Mouse (Mus musculus) hindbrain, embryonic 14.5 days (tissue): ENCODE results near the gene Nxpe3. TPM values are rescaled to one million over a fixed set of nuclear protein-coding genes. Genes with fewer than 3 reads are reported as not detected.

Experiments
- ATAC-seq: fragments of 200-750 bp; cut with Nextera tagmentation; 2 replicates; pipeline ENCODE4 v1.8.0; 2017; ENCODE audit warnings: moderate number of reproducible peaks, mild to moderate bottlenecking, moderate TSS enrichment, moderate library complexity; ENCODE audit not compliant: low FRiP score
- DNase-seq: peaks from one replicate; pipeline ENCODE4 v3.0.0-alpha.2; 2015; ENCODE audit warnings: low spot score
- H3K27ac ChIP-seq: fragments of 300-500 bp; sonication (generic); 2 replicates; pipeline ENCODE4 v1.5.1; 2014; ENCODE audit warnings: mild to moderate bottlenecking, moderate library complexity
- H3K27me3 ChIP-seq: fragments of 300-500 bp; sonication (generic); 2 replicates; pipeline ENCODE4 v1.6.1; 2014; ENCODE audit warnings: mild to moderate bottlenecking, low read length, mixed read lengths; ENCODE audit not compliant: control insufficient read depth, insufficient read depth
- H3K36me3 ChIP-seq: fragments of 300-500 bp; sonication (generic); replicated peaks from 2 replicates; pipeline ENCODE4 v1.6.1; 2014; ENCODE audit not compliant: control insufficient read depth, insufficient read depth
- H3K4me1 ChIP-seq: fragments of 300-500 bp; sonication (generic); replicated peaks from 2 replicates; pipeline ENCODE4 v1.6.1; 2014; ENCODE audit warnings: antibody characterized with exemption, low read length, mixed read lengths; ENCODE audit not compliant: control insufficient read depth, insufficient read depth
- H3K4me2 ChIP-seq: fragments of 300-500 bp; sonication (generic); replicated peaks from 2 replicates; pipeline ENCODE4 v1.6.1; 2014; ENCODE audit warnings: mild to moderate bottlenecking, moderate library complexity
- H3K4me3 ChIP-seq: fragments of 300-500 bp; sonication (generic); replicated peaks from 2 replicates; pipeline ENCODE4 v1.5.1; 2014; ENCODE audit warnings: mild to moderate bottlenecking, low read length
- H3K9ac ChIP-seq: fragments of 300-500 bp; sonication (generic); 2 replicates; pipeline ENCODE4 v1.6.1; 2014
- H3K9me3 ChIP-seq: fragments of 300-500 bp; sonication (generic); 2 replicates; pipeline ENCODE4 v1.6.1; 2016; ENCODE audit warnings: low read length; ENCODE audit not compliant: control insufficient read depth
- WGBS: fragments of 180-500 bp; shearing (Covaris S2); extraction: QIAGEN DNeasy Blood & Tissue Kit; methylation state at CpG from one replicate; pipeline ENCODE4 v1.1.7; 2014; 5-methylcytosine and 5-hydroxymethylcytosine counted together
- polyA plus RNA-seq: library from polyadenylated mRNA; unstranded; fragments of >200 nt; fragmentation: Nextera tagmentation; extraction: Ambion mirVana; gene quantifications from 2 replicates; pipeline ENCODE4 v1.2.1, GENCODE M21; 2014

Nxpe3 gene
- polyA plus RNA-seq, 1 experiment from 2014 or later = 1.3 TPM

DNA sequence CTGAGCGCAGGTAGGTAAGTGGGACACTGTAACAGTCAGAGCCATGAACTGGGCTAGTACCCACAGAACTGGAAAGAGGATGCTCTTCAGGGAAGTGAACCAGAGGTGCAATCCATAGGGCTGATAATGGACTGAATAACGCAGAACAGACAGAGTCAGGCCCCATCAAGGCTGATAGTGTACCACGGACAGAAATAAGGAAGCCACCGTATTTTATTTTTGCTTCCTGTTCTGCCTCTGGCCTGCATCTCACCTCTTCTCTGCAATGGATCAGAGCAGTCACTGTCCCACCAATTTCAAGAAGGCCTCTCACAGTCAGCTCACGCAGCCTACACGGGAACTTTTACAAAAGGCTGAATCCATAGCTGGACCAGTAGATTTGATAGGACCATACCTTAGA, 63.0 kb downstream of the Nxpe3 start:
- ATAC-seq (no peak), DNase-seq (no peak)
- no peaks in the 10 kb centered on the region for H3K36me3 ChIP-seq
- no peak overlapping the region for H3K9ac ChIP-seq
- H3K9me3 ChIP-seq = no peaks in the 10 kb centered on the region
- no peak overlapping the region for H3K27ac ChIP-seq
- no peak overlapping the region for H3K4me2 ChIP-seq
- no peaks in the 10 kb centered on the region for H3K4me1 ChIP-seq
- no peaks in the 10 kb centered on the region for H3K27me3 ChIP-seq
- WGBS = 94% methylated on average over 6 of the region's 6 CpGs
- no peak overlapping the region for H3K4me3 ChIP-seq

DNA sequence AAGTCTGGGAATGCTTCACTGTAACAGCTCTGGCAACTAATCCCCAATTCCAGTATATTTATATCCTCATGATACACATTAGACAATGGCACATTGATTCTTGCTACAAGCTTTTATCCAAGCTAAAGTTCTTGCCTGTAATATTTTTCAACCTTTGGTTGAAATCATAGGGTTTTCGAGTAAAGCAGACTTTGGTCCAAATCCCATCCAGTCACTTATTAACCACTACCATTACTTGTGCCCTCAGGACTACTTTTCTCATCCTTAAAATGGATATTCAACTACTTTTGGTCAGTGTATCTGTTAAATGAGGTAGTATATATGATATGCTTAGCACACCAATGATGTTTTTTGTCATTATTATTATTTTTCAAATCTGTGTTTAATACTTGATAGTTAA, 63.6 kb downstream of the Nxpe3 start:
- H3K27me3 ChIP-seq = no peaks in the 10 kb centered on the region
- no peak overlapping the region for H3K9ac ChIP-seq
- no peak for ATAC-seq
- DNase-seq = no peak
- H3K4me3 ChIP-seq = no peak overlapping the region
- no peak overlapping the region for H3K27ac ChIP-seq
- 95% methylated on average over 1 of the region's 1 CpGs for WGBS
- no peak overlapping the region for H3K4me2 ChIP-seq
- no peaks in the 10 kb centered on the region for H3K9me3 ChIP-seq
- H3K4me1 ChIP-seq = no peaks in the 10 kb centered on the region
- no peaks in the 10 kb centered on the region for H3K36me3 ChIP-seq

DNA sequence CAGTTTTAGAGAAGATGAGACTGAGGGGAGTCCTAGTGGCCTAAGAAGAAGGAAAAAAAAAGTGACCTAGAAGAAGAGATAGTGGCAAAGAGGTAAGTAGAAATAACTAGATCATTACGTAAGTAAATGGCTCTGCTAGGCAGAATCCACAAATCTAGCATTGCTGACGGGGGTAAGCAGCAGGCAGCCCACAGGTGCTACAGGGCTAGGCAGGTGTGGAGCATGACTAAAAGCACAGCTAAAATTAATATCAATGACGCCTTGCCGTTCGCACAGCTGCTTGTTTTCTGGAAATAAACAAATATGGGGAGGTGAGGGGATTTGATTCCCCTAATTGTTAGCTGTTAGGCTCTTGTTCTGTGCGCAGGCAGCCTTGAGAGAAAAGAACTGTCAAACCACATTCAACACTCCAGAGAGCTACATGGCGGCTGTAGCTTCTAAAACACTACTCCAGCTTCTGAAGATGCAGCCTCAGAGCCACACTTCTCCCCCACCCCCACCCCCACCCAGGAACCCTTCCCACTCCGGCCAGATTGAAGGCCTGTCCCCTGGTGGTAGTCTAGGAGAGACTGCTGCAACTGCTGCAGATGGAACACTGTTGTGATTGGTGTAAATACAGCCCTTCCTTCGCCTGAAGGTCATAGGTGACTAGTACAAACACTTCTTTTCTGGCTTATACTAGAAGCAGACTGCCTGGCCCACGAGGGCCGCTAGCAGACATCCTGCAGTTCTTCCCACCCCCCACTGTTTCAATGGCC, 71.5 kb downstream of the Nxpe3 start:
- H3K4me2 ChIP-seq = no peak overlapping the region
- H3K27ac ChIP-seq = no peak overlapping the region
- H3K4me1 ChIP-seq = 0 out of 2 replicates have a peak, but pooled peaks cover 9% of the 10 kb centered on the region
- DNase-seq (no peak), ATAC-seq (no peak)
- no peaks in the 10 kb centered on the region for H3K9me3 ChIP-seq
- peaks cover 5% of the 10 kb centered on the region; the same call in 1 of the 2 replicates for H3K27me3 ChIP-seq
- H3K36me3 ChIP-seq = no peaks in the 10 kb centered on the region
- no peak overlapping the region for H3K9ac ChIP-seq
- no peak overlapping the region for H3K4me3 ChIP-seq
- WGBS = 57% methylated on average over 11 of the region's 11 CpGs

DNA sequence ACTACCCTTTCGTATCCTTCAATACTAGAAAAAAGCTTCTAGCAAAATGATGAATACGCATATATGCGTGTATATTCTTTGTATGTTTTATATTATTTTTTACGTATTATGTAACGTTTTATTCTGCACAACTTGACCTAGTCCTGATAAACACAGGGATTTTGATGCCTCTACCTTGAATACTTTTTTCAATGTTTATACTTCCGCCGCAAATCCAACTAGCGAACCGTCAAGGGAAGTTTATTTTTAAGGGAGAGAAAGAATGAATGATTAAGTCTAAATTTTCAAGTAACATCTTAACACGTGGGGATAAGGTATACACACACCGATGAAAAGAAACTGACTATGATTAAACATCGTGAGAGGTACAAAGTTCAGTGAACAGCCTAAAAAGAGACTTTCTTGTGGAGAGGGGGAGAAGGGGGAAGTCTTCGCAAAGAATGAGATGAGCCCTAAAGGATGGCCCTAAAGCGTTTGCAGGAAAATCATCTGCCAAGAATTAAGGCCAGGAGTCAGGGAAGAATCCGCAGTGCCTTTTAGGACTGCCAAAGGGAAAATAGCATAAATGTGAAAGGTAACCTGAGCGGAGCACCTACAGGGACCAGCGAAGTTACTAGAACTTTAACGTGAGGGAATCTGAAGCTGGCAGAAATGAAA, 72.2 kb downstream of the Nxpe3 start:
- Histone ChIP-seq H3K4me2 (peak overlapping the region; percentile 91), H3K27ac (no peak overlapping the region), H3K27me3 (peaks cover 5% of the 10 kb centered on the region; the same call in 1 of the 2 replicates), H3K4me3 (peak overlapping the region; percentile 82), H3K9ac (no peak overlapping the region), H3K36me3 (peaks cover 4% of the 10 kb centered on the region; the same call in 1 of the 2 replicates), H3K9me3 (no peaks in the 10 kb centered on the region), H3K4me1 (0 out of 2 replicates have a peak, but pooled peaks cover 9% of the 10 kb centered on the region)
- no peak for DNase-seq
- no peak for ATAC-seq
- 47% methylated on average over 18 of the region's 18 CpGs for WGBS

DNA sequence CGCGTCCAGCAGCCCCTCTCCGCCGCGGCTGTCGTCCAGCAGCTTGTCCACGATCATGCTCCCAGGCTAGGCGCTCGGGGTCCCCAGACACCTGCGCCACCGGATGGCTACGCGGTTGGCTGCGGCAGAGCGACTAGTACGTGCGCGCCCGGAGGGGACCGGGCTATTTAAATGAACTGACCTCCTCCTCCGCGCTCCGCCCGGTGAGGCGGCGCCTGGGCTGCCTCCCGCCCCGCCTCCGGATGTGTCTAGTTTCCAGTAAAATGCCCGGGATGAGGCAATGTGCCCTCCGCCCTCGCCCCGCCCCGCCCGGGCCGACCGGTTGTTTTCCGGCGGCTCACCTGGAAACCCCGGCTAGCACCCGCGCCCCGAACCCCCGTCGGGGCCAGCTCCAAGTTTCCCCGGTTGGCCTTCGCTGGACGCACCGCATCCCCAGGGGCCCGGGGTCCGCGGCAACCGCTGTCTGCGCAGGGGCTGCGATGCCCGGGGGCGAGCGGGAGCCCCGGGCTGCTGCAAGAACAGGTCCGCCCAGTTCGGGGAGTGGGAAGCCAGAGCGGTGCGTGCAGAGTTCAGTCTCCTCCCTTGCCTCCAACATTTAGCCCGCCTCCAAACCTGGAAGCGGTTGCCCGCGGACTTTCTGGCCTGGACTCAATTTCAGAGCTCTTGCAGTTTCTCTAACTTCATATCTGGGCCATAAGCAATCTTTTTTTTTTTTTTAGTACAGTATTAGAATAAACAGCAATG, 72.9 kb downstream of the Nxpe3 start:
- peaks cover 5% of the 10 kb centered on the region; the same call in 1 of the 2 replicates for H3K27me3 ChIP-seq
- H3K9ac ChIP-seq = peak overlapping the region; percentile 74
- peak; percentile 91 for ATAC-seq
- H3K4me1 ChIP-seq = 0 out of 2 replicates have a peak, but pooled peaks cover 9% of the 10 kb centered on the region
- H3K4me3 ChIP-seq = peak overlapping the region; percentile 82
- H3K36me3 ChIP-seq = peaks cover 9% of the 10 kb centered on the region; the same call in 1 of the 2 replicates
- under 1% methylated on average over 62 of the region's 67 CpGs for WGBS
- 0 out of 2 replicates have a peak overlapping the region, but pooled peaks have one; percentile 17 for H3K27ac ChIP-seq
- H3K4me2 ChIP-seq = peak overlapping the region; percentile 91
- no peaks in the 10 kb centered on the region for H3K9me3 ChIP-seq
- DNase-seq = peak; percentile 74

DNA sequence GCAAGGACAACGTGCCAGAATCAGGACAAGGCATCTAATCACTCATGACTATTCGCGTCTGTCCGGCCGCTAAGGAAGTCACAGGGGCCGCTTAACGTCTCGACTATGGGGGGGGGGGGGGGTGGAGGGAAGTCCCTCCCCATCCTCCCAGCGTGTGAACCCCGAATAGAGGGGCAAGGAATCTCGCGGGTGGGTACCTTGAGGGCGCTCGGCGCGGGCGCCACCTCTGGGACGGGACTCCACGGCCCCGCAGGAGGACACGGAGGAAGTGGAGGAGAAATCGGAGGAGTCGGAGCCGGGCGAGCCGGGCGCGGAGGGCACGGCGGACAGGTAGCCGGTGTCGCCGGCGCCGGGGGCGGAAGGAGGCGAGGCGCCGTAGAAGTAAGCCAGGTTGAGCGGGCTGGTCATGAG, 73.5 kb downstream of the Nxpe3 start:
- H3K9me3 ChIP-seq = no peaks in the 10 kb centered on the region
- DNase-seq = no peak
- 0 out of 2 replicates have a peak overlapping the region, but pooled peaks have one; percentile 17 for H3K27ac ChIP-seq

DNA sequence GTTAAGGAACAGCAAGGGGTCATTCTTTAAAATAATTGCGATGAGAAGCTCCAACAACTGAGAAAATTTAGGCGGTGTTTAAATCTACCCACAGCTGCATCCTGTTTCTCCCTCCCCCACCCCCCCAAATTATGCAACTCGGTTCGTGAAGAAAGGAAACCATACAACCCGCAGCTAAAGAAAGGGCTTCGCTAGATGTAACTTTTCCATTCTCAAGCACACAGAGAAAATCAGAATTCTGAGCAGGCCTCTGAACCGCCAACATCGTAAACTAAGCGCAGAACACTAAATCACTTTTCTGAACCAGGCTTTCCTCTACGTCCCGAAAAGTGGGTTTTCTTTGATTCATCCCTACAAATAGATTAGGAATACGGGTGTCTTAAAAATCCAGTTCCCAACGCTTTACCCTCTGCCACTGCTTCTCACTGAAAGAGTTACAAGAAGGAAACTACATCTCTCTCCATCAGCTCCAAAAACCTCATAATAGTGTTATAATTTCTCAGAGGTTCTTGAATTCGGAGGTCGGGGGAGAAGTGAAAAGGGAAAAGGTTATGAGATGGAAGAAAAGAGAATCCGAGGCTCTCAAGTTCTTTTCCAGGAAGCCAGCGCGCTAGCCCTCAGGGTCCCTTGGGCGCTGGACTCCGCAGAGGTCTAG, 74.0 kb downstream of the Nxpe3 start:
- Histone ChIP-seq H3K4me3 (peak overlapping the region; percentile 82), H3K9ac (peak overlapping the region; percentile 74), H3K27me3 (peaks cover 5% of the 10 kb centered on the region; the same call in 1 of the 2 replicates), H3K36me3 (peaks cover 21% of the 10 kb centered on the region), H3K27ac (0 out of 2 replicates have a peak overlapping the region, but pooled peaks have one; percentile 16), H3K4me2 (peak overlapping the region; percentile 91), H3K4me1 (0 out of 2 replicates have a peak, but pooled peaks cover 9% of the 10 kb centered on the region), H3K9me3 (0 out of 2 replicates have a peak, but pooled peaks cover 2% of the 10 kb centered on the region)
- ATAC-seq = no peak
- no peak for DNase-seq
- WGBS = 18% methylated on average over 20 of the region's 20 CpGs

More for the DNA sequence above, 73.5 kb downstream of the Nxpe3 start:
- 0 out of 2 replicates have a peak, but pooled peaks cover 9% of the 10 kb centered on the region for H3K4me1 ChIP-seq
- peaks cover 5% of the 10 kb centered on the region; the same call in 1 of the 2 replicates for H3K27me3 ChIP-seq
- H3K9ac ChIP-seq = peak overlapping the region; percentile 74
- ATAC-seq = no peak; the same call in none of the 2 replicates
- WGBS = under 1% methylated on average over 22 of the region's 40 CpGs
- peak overlapping the region; percentile 82 for H3K4me3 ChIP-seq
- peaks cover 15% of the 10 kb centered on the region; the same call in 1 of the 2 replicates for H3K36me3 ChIP-seq
- peak overlapping the region; percentile 91 for H3K4me2 ChIP-seq

DNA sequence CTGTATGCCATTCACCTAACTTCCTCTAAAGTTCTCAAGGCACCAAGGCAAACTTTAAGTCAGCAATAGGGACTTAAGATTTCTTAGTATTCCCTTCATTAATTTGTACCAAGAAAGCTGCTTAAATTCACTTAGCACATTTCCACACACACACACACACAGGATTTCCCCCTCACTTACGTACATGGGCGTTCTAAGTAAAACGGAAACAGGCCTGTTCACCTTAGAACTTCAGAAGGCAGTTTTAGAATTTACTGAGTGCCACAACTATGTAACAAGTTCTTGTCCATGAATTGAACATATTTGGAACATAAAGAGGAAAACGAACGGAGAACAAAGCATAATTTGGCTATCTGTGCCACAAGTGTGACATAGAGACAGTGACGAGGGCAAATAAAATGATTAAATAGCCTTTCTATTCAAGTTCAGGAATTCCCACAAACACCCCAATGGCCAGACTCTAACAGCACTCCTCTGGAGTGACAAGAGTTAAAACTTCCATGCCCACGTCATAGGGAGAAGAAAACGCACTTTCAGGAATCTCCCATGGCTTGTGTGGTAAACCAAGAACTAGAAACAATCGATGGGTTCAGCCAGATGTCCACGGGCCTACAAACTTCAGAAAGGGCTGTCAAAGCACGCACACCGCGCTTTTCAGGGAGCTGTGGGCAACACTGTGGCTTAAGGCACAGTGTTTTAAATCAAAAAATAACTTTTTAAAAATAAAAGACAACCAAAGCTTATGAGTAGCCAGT, 74.7 kb downstream of the Nxpe3 start:
- no peak for ATAC-seq
- Histone ChIP-seq H3K4me1 (0 out of 2 replicates have a peak, but pooled peaks cover 9% of the 10 kb centered on the region), H3K4me2 (peak overlapping the region; percentile 91), H3K36me3 (peaks cover 28% of the 10 kb centered on the region), H3K9me3 (0 out of 2 replicates have a peak, but pooled peaks cover 8% of the 10 kb centered on the region), H3K27ac (no peak overlapping the region), H3K27me3 (peaks cover 5% of the 10 kb centered on the region; the same call in 1 of the 2 replicates), H3K9ac (no peak overlapping the region; the same call in 1 of the 2 replicates), H3K4me3 (peak overlapping the region; percentile 82)
- no peak for DNase-seq
- WGBS = 63% methylated on average over 13 of the region's 13 CpGs
